Mouse (Mus musculus) embryonic facial prominence, embryonic 15.5 days (tissue): ENCODE measurements around the gene Dusp15. TPM values are rescaled to one million over a fixed set of nuclear protein-coding genes. Genes with fewer than 3 reads are reported as not detected.

Source experiments
- ATAC-seq: fragments of 200-750 bp; cut with Nextera tagmentation; 2 replicates; pipeline ENCODE4 v1.8.0; 2017; ENCODE audit warnings: low read depth, moderate TSS enrichment; ENCODE audit not compliant: insufficient number of reproducible peaks, low FRiP score, low TSS enrichment
- H3K27ac ChIP-seq: fragments of 300-500 bp; sonication (generic); replicated peaks from 2 replicates; pipeline ENCODE4 v1.5.1; 2015; ENCODE audit warnings: mild to moderate bottlenecking, inconsistent platforms
- H3K27me3 ChIP-seq: fragments of 300-500 bp; sonication (generic); 2 replicates; pipeline ENCODE4 v1.6.1; 2015; ENCODE audit warnings: inconsistent platforms
- H3K36me3 ChIP-seq: fragments of 300-500 bp; sonication (generic); 2 replicates; pipeline ENCODE4 v1.6.1; 2015; ENCODE audit warnings: mild to moderate bottlenecking, inconsistent platforms
- H3K4me1 ChIP-seq: fragments of 300-500 bp; sonication (generic); 2 replicates; pipeline ENCODE4 v1.6.1; 2015; ENCODE audit warnings: inconsistent platforms
- H3K4me2 ChIP-seq: fragments of 300-500 bp; sonication (generic); replicated peaks from 2 replicates; pipeline ENCODE4 v1.6.1; 2015; ENCODE audit warnings: mild to moderate bottlenecking, inconsistent platforms
- H3K4me3 ChIP-seq: fragments of 300-500 bp; sonication (generic); replicated peaks from 2 replicates; pipeline ENCODE4 v1.5.1; 2015; ENCODE audit warnings: mild to moderate bottlenecking, inconsistent platforms
- H3K9ac ChIP-seq: fragments of 300-500 bp; sonication (generic); 2 replicates; pipeline ENCODE4 v1.6.1; 2015; ENCODE audit warnings: inconsistent platforms
- H3K9me3 ChIP-seq: fragments of 300-500 bp; sonication (generic); replicated peaks from 2 replicates; pipeline ENCODE4 v1.6.1; 2016; ENCODE audit warnings: inconsistent platforms
- WGBS: fragments of 180-500 bp; shearing (Covaris S2); methylation state at CpG from one replicate; pipeline ENCODE4 v1.1.7; 2015; 5-methylcytosine and 5-hydroxymethylcytosine counted together
- polyA plus RNA-seq: library from polyadenylated mRNA; unstranded; fragments of >200 nt; fragmentation: Nextera tagmentation; extraction: Ambion mirVana; gene quantifications from 2 replicates; pipeline ENCODE4 v1.2.1, GENCODE M21; 2015

Gene Dusp15
- polyA plus RNA-seq = 0.29 and 0.53 TPM in 2 replicates

- peak; percentile 63; the same call in 1 of the 2 replicates for ATAC-seq
- no peaks in the 10 kb centered on the region for H3K9me3 ChIP-seq
- H3K4me3 ChIP-seq = peak within 1 kb of the TSS; percentile 58
- H3K4me2 ChIP-seq = peak within 1 kb of the TSS; percentile 97
- peaks cover 64% of the 10 kb centered on the region for H3K27me3 ChIP-seq
- H3K9ac ChIP-seq = peak within 1 kb of the TSS; percentile 45
- WGBS = under 1% methylated on average over 45 of the region's 54 CpGs
- H3K27ac ChIP-seq = no peak within 1 kb of the TSS
- H3K4me1 ChIP-seq = peaks cover 12% of the 10 kb centered on the region
- no peaks in the 10 kb centered on the region for H3K36me3 ChIP-seq
These were observed at the start of gene Dusp15 for GRCm38 (mm10) chr2:152951065-152951849. TSS of gene Dusp15 (minus strand) at chr2:152951698.

- H3K4me1 ChIP-seq = no peaks in the 10 kb centered on the region
- H3K4me2 ChIP-seq = no peak overlapping the region
- no peak overlapping the region for H3K9ac ChIP-seq
- 60% methylated on average over 4 of the region's 4 CpGs for WGBS
- H3K27ac ChIP-seq = no peak overlapping the region
- no peaks in the 10 kb centered on the region for H3K36me3 ChIP-seq
- H3K27me3 ChIP-seq = no peaks in the 10 kb centered on the region
- H3K4me3 ChIP-seq = no peak overlapping the region
- H3K9me3 ChIP-seq = no peaks in the 10 kb centered on the region
- no peak for ATAC-seq
These were observed 45.5 kb upstream of the Dusp15 start for GRCm38 (mm10) chr2:152997046-152997445.

- no peak overlapping the region for H3K27ac ChIP-seq
- no peaks in the 10 kb centered on the region for H3K9me3 ChIP-seq
- no peaks in the 10 kb centered on the region for H3K27me3 ChIP-seq
- no peaks in the 10 kb centered on the region for H3K4me1 ChIP-seq
- H3K36me3 ChIP-seq = no peaks in the 10 kb centered on the region
- no peak overlapping the region for H3K4me3 ChIP-seq
- no peak for ATAC-seq
- no peak overlapping the region for H3K4me2 ChIP-seq
- no peak overlapping the region for H3K9ac ChIP-seq
- WGBS = 79% methylated on average over 9 of the region's 9 CpGs
These were observed 40.0 kb upstream of the Dusp15 start for GRCm38 (mm10) chr2:152991529-152991928.

GRCm38 (mm10) chr2:152985582-152985981 lies 34.1 kb upstream of the Dusp15 start:
- WGBS = 11% methylated on average over 1 of the region's 1 CpGs
- no peak overlapping the region for H3K4me3 ChIP-seq
- no peaks in the 10 kb centered on the region for H3K27me3 ChIP-seq
- H3K27ac ChIP-seq = no peak overlapping the region
- no peak for ATAC-seq
- no peak overlapping the region for H3K4me2 ChIP-seq
- H3K9ac ChIP-seq = no peak overlapping the region
- H3K36me3 ChIP-seq = no peaks in the 10 kb centered on the region
- no peaks in the 10 kb centered on the region for H3K9me3 ChIP-seq
- H3K4me1 ChIP-seq = no peaks in the 10 kb centered on the region

GRCm38 (mm10) chr2:152976991-152977390 lies 25.5 kb upstream of the Dusp15 start:
- no peak for ATAC-seq
- Histone ChIP-seq H3K9me3 (no peaks in the 10 kb centered on the region), H3K9ac (no peak overlapping the region), H3K4me1 (no peaks in the 10 kb centered on the region), H3K27ac (no peak overlapping the region), H3K27me3 (no peaks in the 10 kb centered on the region), H3K4me3 (no peak overlapping the region), H3K4me2 (no peak overlapping the region), H3K36me3 (no peaks in the 10 kb centered on the region)
- 54% methylated on average over 3 of the region's 3 CpGs for WGBS

- H3K36me3 ChIP-seq = no peaks in the 10 kb centered on the region
- WGBS = 45% methylated on average over 4 of the region's 4 CpGs
- H3K4me1 ChIP-seq = 0 out of 2 replicates have a peak, but pooled peaks cover 8% of the 10 kb centered on the region
- H3K9me3 ChIP-seq = no peaks in the 10 kb centered on the region
- H3K9ac ChIP-seq = no peak overlapping the region
- no peak overlapping the region for H3K27ac ChIP-seq
- no peak overlapping the region for H3K4me3 ChIP-seq
- no peaks in the 10 kb centered on the region for H3K27me3 ChIP-seq
- no peak for ATAC-seq
- no peak overlapping the region for H3K4me2 ChIP-seq
These were observed 14.1 kb upstream of the Dusp15 start for GRCm38 (mm10) chr2:152965555-152965954.

GRCm38 (mm10) chr2:152962091-152962793 lies 10.7 kb upstream of the Dusp15 start, which contains the start of gene Ttll9:
TSS of gene Ttll9 (plus strand) at chr2:152962485.
- H3K9me3 ChIP-seq = no peaks in the 10 kb centered on the region
- peak within 1 kb of the TSS; percentile 81 for H3K4me2 ChIP-seq
- ATAC-seq = peak; percentile 91
- H3K27me3 ChIP-seq = peaks cover 2% of the 10 kb centered on the region; the same call in 1 of the 2 replicates
- no peaks in the 10 kb centered on the region for H3K36me3 ChIP-seq
- H3K9ac ChIP-seq = peak within 1 kb of the TSS; percentile 29; the same call in 1 of the 2 replicates
- 0 out of 2 replicates have a peak, but pooled peaks cover 8% of the 10 kb centered on the region for H3K4me1 ChIP-seq
- H3K27ac ChIP-seq = no peak within 1 kb of the TSS
- H3K4me3 ChIP-seq = peak within 1 kb of the TSS; percentile 55
- 2% methylated on average over 34 of the region's 34 CpGs for WGBS

- Histone ChIP-seq H3K4me1 (0 out of 2 replicates have a peak, but pooled peaks cover 8% of the 10 kb centered on the region), H3K4me2 (no peak overlapping the region), H3K9me3 (no peaks in the 10 kb centered on the region), H3K9ac (no peak overlapping the region), H3K36me3 (no peaks in the 10 kb centered on the region), H3K27ac (no peak overlapping the region), H3K4me3 (no peak overlapping the region), H3K27me3 (peaks cover 9% of the 10 kb centered on the region)
- 64% methylated on average over 3 of the region's 3 CpGs for WGBS
- no peak for ATAC-seq
These were observed 6.6 kb upstream of the Dusp15 start for GRCm38 (mm10) chr2:152958116-152958515.

- peak overlapping the region; percentile 58 for H3K4me3 ChIP-seq
- H3K9ac ChIP-seq = peak overlapping the region; percentile 45
- H3K27ac ChIP-seq = no peak overlapping the region
- peaks cover 12% of the 10 kb centered on the region for H3K4me1 ChIP-seq
- WGBS = 19% methylated on average over 13 of the region's 13 CpGs
- no peaks in the 10 kb centered on the region for H3K36me3 ChIP-seq
- no peaks in the 10 kb centered on the region for H3K9me3 ChIP-seq
- ATAC-seq = no peak
- peak overlapping the region; percentile 97 for H3K4me2 ChIP-seq
- peaks cover 62% of the 10 kb centered on the region for H3K27me3 ChIP-seq
These were observed 587 bp upstream of the Dusp15 start for GRCm38 (mm10) chr2:152951850-152952720.

- Histone ChIP-seq H3K27ac (no peak overlapping the region), H3K4me1 (peaks cover 12% of the 10 kb centered on the region), H3K9me3 (no peaks in the 10 kb centered on the region), H3K4me3 (peak overlapping the region; percentile 58; the same call in 1 of the 2 replicates), H3K27me3 (peaks cover 72% of the 10 kb centered on the region), H3K9ac (no peak overlapping the region), H3K36me3 (no peaks in the 10 kb centered on the region), H3K4me2 (peak overlapping the region; percentile 97; the same call in 1 of the 2 replicates)
- no peak for ATAC-seq
- 37% methylated on average over 11 of the region's 11 CpGs for WGBS
These were observed 987 bp downstream of the Dusp15 start for GRCm38 (mm10) chr2:152950358-152951064.
